Mouse (Mus musculus): Measurements from ENCODE around the gene Ambra1.

The Ambra1 gene

GRCm38 (mm10) chr2:91959544-91960410, 229.8 kb downstream of the Ambra1 start:
- DNase-seq (ENCODE audit: low spot score), result no peak

GRCm38 (mm10) chr2:91960459-91960858, 230.5 kb downstream of the Ambra1 start:
- DNase-seq (ENCODE audit: low spot score), result no peak

- no peak for DNase-seq (ENCODE audit: low spot score)
Observed at GRCm38 (mm10) chr2:91961901-91962761, 232.2 kb downstream of the Ambra1 start.

DNA sequence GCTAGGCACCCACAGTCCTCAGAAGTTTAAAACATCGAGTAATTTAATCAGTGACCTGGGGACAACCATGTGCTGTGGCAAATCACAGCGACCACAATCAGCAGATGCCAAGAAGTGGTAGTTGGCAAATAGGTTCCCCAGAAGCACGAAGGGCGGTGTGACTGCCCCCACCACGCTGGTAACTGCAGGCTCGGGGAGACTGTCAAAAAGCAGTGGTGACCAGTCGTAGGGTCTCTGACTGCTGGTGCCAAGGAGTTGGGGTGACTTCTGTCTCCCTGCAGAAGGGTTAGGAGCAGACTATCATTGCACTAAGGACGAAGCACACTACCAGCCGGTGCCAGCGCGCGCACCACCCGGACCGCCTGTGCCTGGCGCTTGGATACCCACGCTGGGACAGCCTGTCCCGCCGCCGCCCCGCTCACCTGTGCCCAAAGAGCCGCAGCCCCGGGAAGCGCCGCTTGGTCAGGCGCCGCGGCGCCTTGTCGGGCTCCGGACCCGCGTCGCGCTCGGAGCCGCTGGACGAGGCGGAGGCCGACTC, 233.0 kb downstream of the Ambra1 start:
- DNase-seq (ENCODE audit: low spot score), result no peak

- peak; percentile 93 for DNase-seq (ENCODE audit: low spot score)
Observed at GRCm38 (mm10) chr2:91963443-91963932, 233.6 kb downstream of the Ambra1 start.

DNA sequence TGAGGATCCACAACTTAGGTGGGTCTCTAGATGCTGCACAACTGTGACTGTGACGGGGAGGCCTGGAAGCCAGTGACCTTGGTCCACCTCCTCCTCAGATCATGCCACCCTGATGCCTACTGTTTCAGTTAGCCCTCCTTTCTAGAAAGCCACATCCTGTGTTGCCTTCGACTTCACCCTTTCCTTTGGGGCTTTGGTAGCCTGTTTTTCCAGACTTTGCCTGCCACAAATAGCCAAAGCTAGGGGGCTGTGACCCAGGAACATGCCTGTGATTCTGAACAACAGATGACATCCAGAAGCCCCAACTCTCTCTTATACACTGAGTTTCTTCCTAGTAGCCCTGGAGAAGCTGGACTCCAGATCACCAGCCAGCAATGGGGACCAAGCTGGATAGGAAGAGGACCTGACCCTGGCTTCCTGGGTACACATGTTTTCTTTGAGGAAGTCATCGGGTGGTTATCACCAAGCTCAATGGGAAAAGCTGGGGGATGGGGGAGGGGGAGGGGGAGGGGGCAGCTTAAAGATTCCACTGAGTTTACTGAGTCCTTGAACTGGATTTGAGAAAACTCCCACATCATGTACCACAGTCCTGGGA, 234.8 kb downstream of the Ambra1 start:
- DNase-seq (ENCODE audit: low spot score), result no peak

DNA sequence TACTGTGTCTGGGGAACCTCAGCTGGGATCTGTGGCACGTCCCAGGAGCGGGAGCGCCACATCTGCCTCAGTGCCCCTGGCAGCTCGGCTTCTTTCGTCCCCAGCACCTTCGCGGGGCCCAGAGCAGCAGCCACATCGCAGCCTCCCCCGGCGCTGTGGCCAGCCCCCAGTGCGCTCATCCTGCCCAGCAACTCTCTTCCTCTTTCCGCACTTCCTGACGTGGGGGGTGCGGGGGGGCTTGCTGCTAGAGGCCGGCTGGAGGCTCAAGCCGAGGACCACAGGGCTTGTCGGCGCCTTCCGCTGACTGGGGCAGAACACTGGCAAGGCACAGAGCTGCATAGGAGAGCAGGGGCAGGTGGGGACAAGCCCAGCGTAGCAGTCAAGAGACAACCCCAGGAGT, 235.5 kb downstream of the Ambra1 start:
- DNase-seq (ENCODE audit: low spot score), result no peak

DNA sequence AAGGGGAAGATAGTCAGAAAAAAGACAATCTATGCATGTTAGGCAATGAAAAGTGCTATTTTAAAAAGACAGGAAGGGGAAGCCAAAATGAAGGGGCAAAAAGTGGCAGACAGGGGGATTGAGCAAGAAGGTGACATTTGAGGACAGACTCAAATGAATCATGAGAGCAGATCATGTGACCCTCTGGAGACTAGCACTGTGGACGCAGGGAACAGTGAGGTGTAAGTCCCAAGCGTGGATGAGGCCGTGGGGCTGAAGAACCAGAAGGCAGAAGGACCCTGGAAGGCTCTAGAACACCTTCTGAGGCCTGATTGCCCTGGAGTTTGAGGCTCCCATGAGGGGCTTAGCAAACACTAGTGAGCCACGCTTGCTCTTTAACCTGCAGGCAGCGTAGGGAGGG, 236.4 kb downstream of the Ambra1 start:
- DNase-seq (ENCODE audit: low spot score), result no peak

GRCm38 (mm10) chr2:91967962-91968361, 238.0 kb downstream of the Ambra1 start:
- DNase-seq (ENCODE audit: low spot score), result no peak

Data from ovary, adult 18-20 months (tissue).